Mouse (Mus musculus) embryonic fibroblast, embryonic 13.5 days (primary cell): ENCODE measurements around the gene Kctd19. TPM values are rescaled to one million over a fixed set of nuclear protein-coding genes. Genes with fewer than 3 reads are reported as not detected.
A peak's percentile ranks its signal among the peaks of the same experiment; 100 is the strongest.

Experiments used
- H3K27ac ChIP-seq: 2 replicates; pipeline ENCODE4 v1.5.1; 2012; ENCODE audit warnings: low read length, control low read depth, inconsistent platforms; ENCODE audit not compliant: insufficient read depth
- H3K4me1 ChIP-seq: 2 replicates; pipeline ENCODE4 v1.6.1; 2011; ENCODE audit warnings: low read length; ENCODE audit not compliant: control insufficient read depth, insufficient read depth
- H3K4me3 ChIP-seq: 2 replicates; pipeline ENCODE4 v1.5.1; 2011; ENCODE audit warnings: mild to moderate bottlenecking, control low read depth, low read length; ENCODE audit not compliant: insufficient read depth
- CTCF ChIP-seq: IDR thresholded peaks from 2 replicates; pipeline ENCODE4 v1.5.1; 2011; ENCODE audit warnings: mild to moderate bottlenecking, control low read depth, low read length, moderate library complexity, borderline replicate concordance; ENCODE audit not compliant: insufficient read depth
- POLR2A ChIP-seq: IDR thresholded peaks from 2 replicates; pipeline ENCODE4 v1.6.1; 2011; ENCODE audit warnings: low read depth, mild to moderate bottlenecking, control low read depth, low read length, moderate library complexity
- polyA plus RNA-seq: library from polyadenylated mRNA; stranded (reverse); fragments of >200 nt; gene quantifications from 2 replicates; pipeline ENCODE4 v1.2.4, GENCODE M21; 2011; ENCODE audit warnings: low read depth; ENCODE audit not compliant: missing spikeins, insufficient read length

The Kctd19 gene
- polyA plus RNA-seq, 1 experiment, result not detected

DNA sequence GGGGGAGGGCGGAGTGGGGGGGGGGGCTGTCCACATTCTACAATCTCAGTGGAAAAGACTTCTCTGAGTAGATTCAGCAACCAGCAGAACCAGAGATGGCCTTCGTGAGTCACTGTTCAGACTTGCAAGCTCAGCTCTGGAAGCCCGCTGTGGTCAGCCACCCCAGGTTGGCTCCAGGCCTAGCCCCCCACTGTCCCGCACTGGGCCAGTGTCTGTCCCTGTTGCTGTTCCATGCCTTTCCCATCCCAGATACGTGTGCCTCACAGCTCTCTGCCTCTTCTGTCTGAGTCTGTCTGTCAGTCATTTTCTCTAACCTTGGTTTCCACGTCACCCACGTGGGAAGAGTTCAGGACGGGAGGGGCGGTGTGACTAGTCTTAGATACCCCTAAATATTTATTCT, 40.8 kb downstream of the Kctd19 start:
- TF ChIP-seq POLR2A (no peak), CTCF (no peak)
- peaks cover 10% of the 10 kb centered on the region for H3K4me1 ChIP-seq
- H3K27ac ChIP-seq, result peak overlapping the region; percentile 80
- no peak overlapping the region for H3K4me3 ChIP-seq

DNA sequence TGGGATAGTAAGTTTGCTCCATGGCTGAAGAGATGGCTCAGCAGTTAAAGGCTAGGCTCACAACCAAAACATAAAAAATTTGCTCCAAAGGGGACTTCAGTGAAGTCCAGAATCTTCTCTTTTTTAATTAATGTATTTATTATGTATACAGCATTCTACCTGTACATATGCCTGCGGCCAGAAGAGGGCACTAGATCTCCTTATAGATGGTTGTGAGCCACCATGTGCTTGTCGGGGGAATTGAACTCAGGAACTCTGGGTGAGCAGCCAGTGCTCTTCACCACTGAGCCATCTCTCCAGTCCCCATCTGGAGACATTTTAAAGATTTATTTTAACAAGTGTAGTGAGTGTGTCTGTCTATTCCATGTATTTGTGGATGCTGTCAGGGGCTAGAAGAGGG, 46.2 kb downstream of the Kctd19 start:
- H3K4me3 ChIP-seq, result no peak overlapping the region
- no peak overlapping the region for H3K27ac ChIP-seq
- TF ChIP-seq CTCF (no peak), POLR2A (no peak)
- H3K4me1 ChIP-seq, result peaks cover 3% of the 10 kb centered on the region; the same call in 1 of the 2 replicates

DNA sequence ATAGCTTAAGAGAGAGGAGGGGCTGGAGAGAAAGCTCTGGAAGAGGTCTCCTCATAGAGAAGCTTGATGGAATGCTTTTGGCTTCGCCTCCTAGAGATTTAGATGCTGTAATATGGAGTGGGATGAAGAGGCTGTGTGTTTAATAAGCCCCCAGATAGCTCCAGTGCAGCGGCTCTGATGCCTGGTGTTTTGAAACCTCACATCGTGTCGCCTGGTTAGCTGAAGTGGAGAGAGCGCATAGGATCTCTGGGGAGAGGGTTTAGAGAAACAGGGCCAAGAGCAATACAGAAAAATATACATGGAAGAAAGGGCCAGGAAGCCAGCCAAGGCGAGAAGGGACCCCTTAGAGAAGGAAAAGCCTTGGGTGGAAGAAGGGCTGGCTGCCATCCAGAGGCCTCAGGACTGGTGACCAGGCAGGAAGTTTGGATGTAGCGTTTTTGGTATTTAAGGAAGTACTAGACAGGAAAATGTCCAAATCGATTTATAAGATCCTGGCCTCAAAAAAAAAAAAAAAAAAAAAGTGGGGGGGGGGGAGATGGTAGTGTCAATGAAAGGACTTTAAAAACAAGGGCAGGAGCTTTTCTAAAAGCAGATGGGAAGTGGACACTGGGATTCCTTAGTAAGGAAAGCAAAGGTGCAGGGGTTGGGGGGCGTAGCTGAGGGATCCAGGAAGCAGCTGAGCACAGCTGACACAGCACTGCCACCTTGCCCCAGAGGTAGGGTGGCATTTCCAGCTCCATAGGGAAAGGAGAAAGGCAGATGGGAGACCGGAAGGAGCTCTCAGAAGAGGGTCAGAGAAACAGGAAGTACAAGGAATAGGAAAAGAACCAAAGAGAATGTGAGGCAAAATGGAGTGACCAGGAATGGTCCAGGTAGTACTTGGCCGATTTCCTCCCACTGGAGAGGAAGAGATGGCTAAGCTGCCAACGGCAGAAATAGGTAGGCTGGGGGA, 51.3 kb downstream of the Kctd19 start:
- no peaks in the 10 kb centered on the region for H3K4me1 ChIP-seq
- H3K27ac ChIP-seq, result no peak overlapping the region
- TF ChIP-seq POLR2A (no peak), CTCF (no peak)
- H3K4me3 ChIP-seq, result no peak overlapping the region

DNA sequence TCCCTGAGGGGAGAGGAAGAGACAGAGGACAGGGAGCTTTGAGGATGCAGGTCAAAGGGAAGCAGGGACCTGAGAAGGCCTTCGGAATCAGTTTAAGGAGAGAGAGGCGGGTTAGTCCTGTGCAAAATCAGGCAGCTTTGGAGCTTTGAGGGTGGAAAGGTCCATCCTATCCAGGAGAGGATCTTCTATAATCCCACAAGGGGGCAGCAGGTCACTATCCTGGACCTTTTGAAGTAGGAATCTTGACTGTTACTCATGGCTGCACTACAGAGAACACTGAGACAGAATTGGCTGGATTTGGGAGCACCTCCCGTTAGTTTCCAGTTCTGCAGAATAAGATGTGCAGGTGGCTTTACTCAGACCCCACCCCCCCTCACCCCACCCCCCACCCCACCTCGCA, 53.7 kb downstream of the Kctd19 start:
- TF ChIP-seq CTCF (no peak), POLR2A (no peak)
- H3K27ac ChIP-seq, result no peak overlapping the region
- no peak overlapping the region for H3K4me3 ChIP-seq
- peaks cover 6% of the 10 kb centered on the region for H3K4me1 ChIP-seq

DNA sequence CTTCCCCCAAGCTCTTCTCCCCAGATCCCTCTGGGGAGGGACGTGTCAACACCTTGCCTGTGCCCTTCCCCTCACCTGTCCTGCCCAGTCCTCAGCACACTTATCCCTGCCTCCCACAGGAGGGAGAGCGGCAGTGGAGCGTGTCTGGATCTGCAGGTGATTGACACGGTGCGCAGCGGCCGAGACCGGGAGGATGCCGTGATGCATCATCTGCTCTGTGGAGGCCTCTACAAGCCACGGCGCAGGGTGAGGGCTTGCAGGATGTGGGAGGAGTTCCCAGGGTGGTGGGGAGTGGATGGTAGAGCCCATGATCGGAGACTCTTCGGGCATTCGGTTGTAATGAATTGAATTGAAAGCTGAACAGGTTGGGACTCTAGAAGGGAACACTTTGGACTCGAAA, 54.1 kb downstream of the Kctd19 start:
- TF ChIP-seq POLR2A (no peak), CTCF (no peak)
- no peak overlapping the region for H3K27ac ChIP-seq

DNA sequence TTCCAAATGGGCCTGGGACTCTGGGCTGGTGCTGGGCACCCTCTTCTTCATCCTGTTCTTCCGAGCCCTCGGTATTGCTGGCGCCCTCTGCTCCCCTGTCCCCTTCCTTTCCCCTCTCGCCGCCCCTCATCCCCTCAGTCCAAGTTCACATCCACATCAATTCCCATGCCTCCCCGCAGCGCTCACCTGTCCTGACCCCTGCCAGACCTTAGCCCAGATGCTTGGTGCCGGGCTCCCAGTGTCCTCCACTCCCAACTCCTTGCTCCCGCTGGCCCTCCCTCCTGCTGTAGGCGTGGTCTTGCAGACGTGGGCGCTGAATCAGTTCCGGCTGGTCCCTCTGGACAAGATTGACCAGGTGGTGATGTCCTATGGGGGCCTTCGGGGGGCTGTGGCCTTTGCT, 56.6 kb downstream of the Kctd19 start:
- H3K4me3 ChIP-seq, result no peak overlapping the region
- TF ChIP-seq POLR2A (no peak), CTCF (no peak)
- peaks cover 6% of the 10 kb centered on the region for H3K4me1 ChIP-seq
- H3K27ac ChIP-seq, result no peak overlapping the region

More for the DNA sequence above, 54.1 kb downstream of the Kctd19 start:
- no peak overlapping the region for H3K4me3 ChIP-seq
- peaks cover 6% of the 10 kb centered on the region for H3K4me1 ChIP-seq

DNA sequence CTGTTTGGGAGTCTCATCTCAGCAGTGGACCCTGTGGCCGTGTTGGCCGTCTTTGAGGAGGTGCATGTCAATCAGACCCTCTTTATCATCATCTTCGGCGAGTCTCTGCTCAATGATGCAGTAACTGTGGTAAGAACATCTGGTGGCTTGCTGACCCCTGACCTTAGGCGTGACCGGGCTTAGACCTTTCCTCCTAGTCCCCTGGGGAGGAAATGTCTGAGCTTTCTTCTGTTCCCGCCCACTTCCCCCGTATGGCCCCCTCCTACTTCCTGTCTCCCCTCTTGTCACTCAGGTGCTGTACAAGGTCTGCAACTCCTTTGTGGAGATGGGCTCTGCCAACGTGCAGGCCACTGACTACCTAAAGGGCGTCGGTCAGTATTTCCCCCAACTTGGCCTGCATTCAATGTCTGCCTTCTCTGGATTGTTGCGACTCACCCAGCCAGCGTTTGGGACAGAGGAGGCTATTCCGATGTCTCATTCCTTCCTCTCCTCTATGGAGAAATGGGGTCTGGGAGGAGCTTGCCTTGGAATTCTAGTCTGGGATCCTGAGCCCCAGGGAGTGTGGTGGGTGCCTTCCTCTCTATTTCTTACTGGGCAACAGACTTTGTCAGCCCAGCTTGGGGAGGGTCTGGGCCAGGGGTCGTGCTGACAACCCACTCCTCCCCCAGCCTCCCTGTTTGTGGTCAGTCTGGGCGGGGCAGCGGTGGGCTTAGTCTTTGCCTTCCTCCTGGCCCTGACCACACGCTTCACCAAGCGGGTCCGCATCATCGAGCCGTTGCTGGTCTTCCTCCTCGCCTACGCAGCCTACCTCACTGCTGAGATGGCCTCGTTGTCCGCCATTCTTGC, 57.9 kb downstream of the Kctd19 start:
- TF ChIP-seq CTCF, result no peak
- no peak for TF ChIP-seq POLR2A
- Histone ChIP-seq H3K4me3 (no peak overlapping the region), H3K27ac (no peak overlapping the region), H3K4me1 (peaks cover 7% of the 10 kb centered on the region)

DNA sequence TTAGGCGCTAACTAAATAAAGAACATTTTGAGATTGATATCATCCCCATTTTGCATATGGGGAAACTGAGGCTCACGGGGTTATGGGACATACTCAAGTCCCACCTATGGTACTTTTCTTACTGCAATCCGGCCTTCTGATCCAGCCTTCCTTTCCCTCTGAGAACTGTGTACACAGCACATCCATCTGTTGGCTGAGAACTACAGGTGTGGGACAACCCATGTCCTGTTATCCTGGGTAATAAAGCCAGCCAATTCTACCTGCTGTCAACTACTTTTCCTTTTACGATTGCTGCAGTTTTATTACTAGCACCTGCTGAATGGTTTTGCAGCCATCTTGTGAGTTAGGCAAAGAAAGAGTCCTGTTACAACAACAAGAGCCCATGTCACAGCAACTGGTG, 58.8 kb downstream of the Kctd19 start:
- H3K4me3 ChIP-seq, result no peak overlapping the region
- peaks cover 10% of the 10 kb centered on the region for H3K4me1 ChIP-seq
- H3K27ac ChIP-seq, result no peak overlapping the region
- TF ChIP-seq POLR2A, result no peak
- TF ChIP-seq CTCF, result no peak

DNA sequence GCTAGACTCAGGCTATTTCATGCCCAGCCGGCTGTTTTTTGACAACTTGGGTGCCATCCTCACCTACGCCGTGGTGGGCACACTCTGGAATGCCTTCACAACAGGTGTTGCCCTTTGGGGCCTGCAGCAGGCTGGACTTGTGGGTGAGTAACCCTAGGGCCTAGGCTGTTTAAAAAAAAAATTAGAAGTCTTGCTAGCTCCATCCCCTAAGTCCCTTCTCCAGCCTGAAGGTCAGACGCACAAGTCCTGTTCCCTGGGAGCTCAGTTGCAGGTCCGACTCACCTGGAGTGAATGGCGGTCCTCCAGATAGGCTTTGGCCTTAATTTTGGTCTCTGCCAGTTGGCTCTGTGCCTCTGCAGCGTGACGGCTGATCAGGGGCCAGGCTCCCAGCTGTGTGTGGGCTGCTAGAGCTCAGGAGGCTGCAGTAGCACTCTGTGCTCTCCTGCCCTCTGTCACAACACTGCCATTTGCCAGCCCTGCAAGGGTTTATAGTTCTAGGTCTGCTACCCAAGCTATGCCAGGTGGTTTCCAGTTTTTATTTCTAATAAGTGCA, 59.6 kb downstream of the Kctd19 start:
- Histone ChIP-seq H3K27ac (no peak overlapping the region), H3K4me1 (peaks cover 10% of the 10 kb centered on the region), H3K4me3 (no peak overlapping the region)
- TF ChIP-seq POLR2A, result no peak
- no peak for TF ChIP-seq CTCF

DNA sequence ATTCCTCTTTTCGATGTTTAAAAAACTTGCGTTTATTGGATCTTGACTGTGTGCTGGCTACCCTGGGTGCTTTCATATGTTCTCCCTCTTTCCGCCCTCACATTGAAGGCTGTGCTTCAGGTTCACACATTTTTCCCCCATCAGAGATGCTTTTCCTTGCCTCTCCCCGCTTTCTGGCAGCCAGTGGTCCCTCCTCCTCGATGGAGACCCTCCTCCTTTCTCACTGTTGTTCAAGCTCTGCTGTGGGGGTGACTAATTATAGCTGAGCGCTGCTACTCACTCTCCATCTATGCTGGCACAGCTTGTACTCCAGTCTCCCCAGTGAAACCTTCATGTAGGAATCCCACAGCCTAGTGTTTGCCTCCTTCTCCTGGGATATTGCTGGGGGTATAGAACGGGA, 63.1 kb downstream of the Kctd19 start:
- no peak for TF ChIP-seq CTCF
- TF ChIP-seq POLR2A, result no peak
- 0 out of 2 replicates have a peak overlapping the region, but pooled peaks have one; percentile 11 for H3K27ac ChIP-seq
- H3K4me3 ChIP-seq, result peak overlapping the region; percentile 90
- peaks cover 11% of the 10 kb centered on the region for H3K4me1 ChIP-seq
